Mouse (Mus musculus): ENCODE data around the gene Spata17.

DNA sequence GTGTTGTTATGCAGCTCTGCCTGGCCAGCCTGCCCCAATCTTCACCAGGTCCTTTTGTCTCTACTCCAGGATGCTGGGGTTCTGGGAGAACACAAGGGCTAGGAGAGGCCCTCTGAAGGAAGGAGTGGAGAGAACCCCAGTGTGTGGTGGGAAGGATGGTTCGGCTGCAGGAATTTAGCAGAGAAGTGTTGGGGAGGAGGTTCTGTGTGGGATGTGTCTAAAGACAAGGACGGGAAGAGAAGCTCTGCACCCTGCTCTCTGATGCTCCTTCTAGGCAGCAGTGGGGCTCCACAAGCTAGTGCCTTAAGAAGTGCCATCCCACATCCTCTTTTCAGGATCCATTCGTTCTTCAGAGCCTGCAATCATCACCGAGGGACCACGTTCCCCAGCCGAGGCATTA lies 129.2 kb downstream of the Spata17 start:
- TF ChIP-seq CTCF (IDR thresholded peaks at IDR 0.05; ENCODE audit: low read depth) (no peak), EP300 (IDR thresholded peaks at IDR 0.05; ENCODE audit: low read depth) (no peak)

All from liver, embryonic 14.5 days (tissue).